Mouse (Mus musculus): ENCODE data around the gene Dnmt3a.

DNA sequence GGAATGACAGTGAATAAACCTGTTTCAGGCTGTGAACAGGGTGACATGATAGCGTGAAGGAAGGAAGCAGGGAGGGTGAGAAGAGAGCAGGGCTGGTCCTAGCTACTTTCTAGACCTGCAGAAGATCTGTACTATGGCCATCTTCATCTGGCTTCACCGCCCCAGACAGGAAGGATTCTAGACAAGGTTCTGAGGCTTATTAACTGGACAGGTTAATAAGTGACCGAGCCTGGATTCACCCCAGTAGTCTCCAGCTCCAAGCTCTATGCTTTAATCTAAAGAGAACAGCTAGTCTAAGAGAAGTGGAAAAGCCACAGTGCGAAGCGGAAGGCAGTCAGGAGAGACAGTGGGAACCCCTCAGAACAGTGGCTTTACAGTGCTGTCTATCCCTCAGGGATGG is 28.1 kb upstream of the Dnmt3a start:
- no peak for TF ChIP-seq CTCF (IDR thresholded peaks at IDR 0.05; ENCODE audit: control insufficient read depth, insufficient read depth, insufficient replicate concordance, low read depth, low read length)
- no peak for TF ChIP-seq POLR2A (IDR thresholded peaks at IDR 0.05; ENCODE audit: control insufficient read depth, low read depth, low read length)

Measured in testis, adult 2 months (tissue).